Mouse (Mus musculus) E14TG2a.4 (cell line): Measurements from ENCODE around the gene Cdh23.

Experiments
- CTCF ChIP-seq: conservative IDR thresholded peaks from 2 replicates; pipeline ENCODE4 v1.5.1; 2014; ENCODE audit warnings: low read length
- NANOG ChIP-seq: IDR thresholded peaks from 2 replicates; pipeline ENCODE4 v1.6.1; 2014; ENCODE audit warnings: borderline replicate concordance, low read length, mixed read lengths
- POU5F1 ChIP-seq: IDR thresholded peaks from 2 replicates; pipeline ENCODE4 v1.6.1; 2014; ENCODE audit warnings: low read length, borderline replicate concordance

DNA sequence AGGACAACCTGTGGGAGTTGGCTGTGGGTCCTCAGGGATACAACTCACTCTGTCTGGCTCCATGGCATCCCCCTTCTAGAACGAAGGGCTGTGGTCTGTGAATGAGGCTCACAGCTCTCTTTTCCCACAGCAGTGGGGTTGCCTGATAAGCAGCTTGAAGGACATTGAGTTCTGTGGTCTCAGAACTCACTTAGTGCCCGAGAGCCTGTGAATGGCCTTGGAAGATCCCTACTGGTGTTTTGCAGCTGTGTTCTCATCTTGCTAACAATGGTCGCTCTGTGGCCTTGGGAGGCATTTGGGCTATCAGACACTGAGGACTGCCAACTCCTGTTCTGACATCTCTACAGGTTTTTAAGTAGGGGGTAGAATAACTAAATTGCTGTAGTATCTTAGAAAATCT, 400.9 kb downstream of the Cdh23 start:
- TF ChIP-seq CTCF: no peak
- no peak for TF ChIP-seq NANOG
- TF ChIP-seq POU5F1: no peak
